ENCODE assay signal across 8 mouse cellular contexts in the genomic region with DNA sequence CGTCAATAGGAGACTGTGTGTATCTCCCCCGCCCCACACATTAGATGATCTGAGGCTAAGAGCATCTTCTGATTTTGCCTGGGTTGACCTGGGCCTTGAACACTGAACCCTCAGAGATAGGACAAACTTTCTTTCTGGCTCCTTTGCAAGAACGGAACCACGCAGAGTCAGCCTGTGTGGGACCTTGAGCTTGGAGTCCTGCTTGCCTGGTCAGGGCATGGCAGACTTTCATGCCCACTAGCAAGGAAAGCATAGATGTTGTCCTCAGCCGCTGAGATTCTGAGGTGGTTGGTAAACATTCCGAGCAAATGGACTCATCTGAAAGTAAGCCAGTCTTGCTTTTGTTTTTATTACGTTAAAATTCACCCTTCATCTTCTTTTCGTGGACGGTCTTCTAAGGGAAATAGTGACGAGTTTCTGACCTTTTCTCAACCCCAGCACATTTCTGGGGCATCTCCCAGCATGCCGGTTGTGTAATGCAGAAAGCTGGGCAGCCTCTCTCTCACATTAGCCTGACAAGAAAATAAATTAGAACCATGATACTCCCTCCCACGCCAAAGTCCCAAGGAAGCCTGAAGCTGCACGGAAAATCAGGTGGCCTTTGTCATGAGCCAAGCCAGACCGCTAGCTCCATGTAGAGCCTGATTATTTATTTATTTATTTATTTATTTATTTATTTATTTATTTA.
A peak's percentile ranks its signal among the peaks of the same experiment; 100 is the strongest.
DNase-seq lines count a peak whose midpoint lies in the region; ATAC-seq lines count a peak whose summit lies in the region.

No protein-coding gene starts in this region.

- WGBS in intestine, embryonic 16.5 days, result 73% methylated on average over 14 of the region's 14 CpGs

- H3K4me3 ChIP-seq in intestine, embryonic 16.5 days (ENCODE audit: low read length), result no peak overlapping the region

- no peaks in the 10 kb centered on the region for H3K9me3 ChIP-seq in intestine, embryonic 16.5 days (ENCODE audit: control insufficient read depth, low read length)

- no peaks in the 10 kb centered on the region for H3K27me3 ChIP-seq in intestine, embryonic 16.5 days (replicated peaks; ENCODE audit: control insufficient read depth, insufficient read depth, low read length)

- H3K4me1 ChIP-seq in intestine, embryonic 16.5 days (ENCODE audit: control insufficient read depth, insufficient read depth, low read length), result peaks cover 2% of the 10 kb centered on the region; the same call in 1 of the 2 replicates

- no peaks in the 10 kb centered on the region for H3K36me3 ChIP-seq in intestine, embryonic 16.5 days (ENCODE audit: control insufficient read depth, insufficient read depth, low read length)

- no peak for ATAC-seq in intestine, embryonic 16.5 days

- no peak overlapping the region for H3K9ac ChIP-seq in intestine, embryonic 16.5 days (ENCODE audit: low read depth, low read length)

- H3K27ac ChIP-seq in intestine, embryonic 16.5 days (ENCODE audit: low read length), result no peak overlapping the region

- no peak overlapping the region for H3K4me2 ChIP-seq in intestine, embryonic 16.5 days (ENCODE audit: low read depth, low read length)

- peak; percentile 24 for DNase-seq in layer of hippocampus, adult 11-12 months (ENCODE audit: low spot score)
- no peak for DNase-seq in layer of hippocampus, adult 9-10 months (ENCODE audit: low spot score)
- DNase-seq in adrenal gland, adult 2 months, result peak; percentile 76
- DNase-seq in cerebellum, postnatal 25 days, result peak; percentile 57 to 65
- peak; percentile 17 to 52 for DNase-seq in layer of hippocampus, postnatal 14 days (ENCODE audit: low spot score in 2 of 2)
- peak; percentile 20 for DNase-seq in ovary, postnatal 14 days (ENCODE audit: low spot score)
- DNase-seq in spleen, postnatal 4 days (ENCODE audit: low spot score in 2 of 2), result no peak

Comparison
In these comparisons a context has a peak if more than half of its experiments do, and no peak if none do; other contexts are left out.
1. DNase-seq: peak in layer of hippocampus, adult 11-12 months (single experiment), adrenal gland, adult 2 months (single experiment), cerebellum, postnatal 25 days (2 of 2), layer of hippocampus, postnatal 14 days (2 of 2) and ovary, postnatal 14 days (single experiment); none in layer of hippocampus, adult 9-10 months (single experiment) and spleen, postnatal 4 days (0 of 2).